Mouse (Mus musculus): ENCODE data around the gene Zfp687.
"Not testable (repeated sequence)": the region's sequence is repeated elsewhere in the genome, so short reads cannot be mapped to it uniquely, and the experiment has no call there.

The Zfp687 gene

DNA sequence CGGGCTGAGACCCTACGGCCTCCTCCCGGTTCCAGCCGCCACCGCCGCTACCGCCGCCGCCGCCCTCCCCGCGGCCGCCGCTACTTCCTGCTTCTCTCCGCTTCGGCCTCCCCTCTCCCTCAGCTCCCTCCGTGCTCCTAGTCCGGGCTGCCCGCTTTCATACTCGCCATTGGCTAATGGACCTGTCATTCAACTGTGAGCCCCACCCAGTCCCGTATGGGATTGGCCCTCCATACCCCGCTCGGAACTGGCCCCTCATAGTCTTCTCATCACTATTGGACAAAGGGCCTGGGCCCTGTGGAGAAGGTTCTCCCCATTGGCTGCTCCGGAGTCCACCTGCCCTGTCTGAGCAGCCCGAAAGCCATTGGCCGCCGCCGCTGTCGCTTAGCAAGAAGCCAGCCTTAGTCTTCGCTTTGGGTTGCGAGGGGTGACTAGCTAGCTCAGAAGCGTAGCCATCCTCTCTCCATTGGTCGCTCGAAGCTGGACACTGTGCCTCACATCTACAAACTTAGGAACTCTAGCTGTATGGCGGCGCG, at the start of gene Zfp687:
Zfp687 (minus strand) TSS at position 112 of the 536 bp plus-strand sequence.
- DNase-seq (ENCODE audit: low read depth, low spot score) = peak; percentile 98

DNA sequence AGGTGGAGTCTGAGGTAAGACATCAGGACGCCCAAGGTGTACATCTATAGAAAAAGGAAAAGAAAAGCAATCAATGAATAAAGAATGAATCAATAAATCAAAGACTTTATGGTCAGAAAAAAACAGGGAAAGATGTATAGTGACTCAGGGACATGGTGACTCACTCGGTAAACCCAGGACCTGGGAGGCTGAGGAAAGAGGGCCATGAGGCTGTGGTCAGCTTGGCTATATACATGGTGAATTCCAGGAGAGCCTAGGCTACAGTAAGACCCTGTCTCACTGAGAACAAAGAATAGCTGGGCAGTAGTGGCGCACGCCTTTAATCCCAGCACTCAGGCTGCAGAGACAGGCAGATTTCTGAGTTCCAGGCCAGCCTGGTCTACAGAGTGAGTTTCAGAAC, 48.5 kb upstream of the Zfp687 start:
- no peak for DNase-seq (ENCODE audit: low read depth, low spot score)

DNA sequence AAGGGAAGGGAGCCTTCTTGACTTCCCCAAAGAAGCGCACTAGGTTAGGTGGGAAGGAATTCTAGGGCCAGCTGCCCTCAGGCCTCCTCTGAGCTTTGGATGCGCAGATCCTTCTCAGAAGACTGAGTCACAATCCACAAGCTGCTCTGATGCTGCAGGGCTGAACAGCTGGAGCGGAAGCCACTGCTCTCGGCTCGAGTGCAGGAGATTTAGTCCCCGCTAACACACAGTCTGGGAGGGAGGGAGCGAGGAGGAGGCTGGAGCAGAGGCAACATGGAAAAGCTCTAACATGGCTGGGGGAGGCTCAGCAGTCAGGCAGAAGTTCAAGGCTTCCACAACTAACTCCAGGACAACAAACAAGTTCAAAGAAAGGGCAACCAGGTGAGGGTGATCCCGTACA, 42.8 kb upstream of the Zfp687 start:
- no peak for DNase-seq (ENCODE audit: low read depth, low spot score)

DNA sequence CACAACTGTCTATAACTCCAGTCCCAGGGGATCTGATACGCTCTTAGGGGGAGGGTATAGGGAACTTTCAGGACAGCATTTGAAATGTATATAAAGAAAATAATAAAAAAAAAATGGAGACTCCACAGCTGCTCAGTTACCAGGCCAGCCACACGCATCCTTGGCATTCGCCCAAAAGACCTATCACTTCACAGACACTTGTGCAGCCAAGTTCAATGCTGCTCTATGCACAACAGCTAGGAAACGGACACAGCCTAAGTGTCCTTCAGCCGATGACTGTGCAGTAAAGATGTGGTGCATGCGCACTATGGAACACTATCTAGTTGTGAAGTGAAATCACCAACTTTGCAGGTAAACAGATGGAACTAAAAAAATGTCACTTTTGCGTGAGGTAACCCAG, 41.0 kb upstream of the Zfp687 start:
- no peak for DNase-seq (ENCODE audit: low read depth, low spot score)

DNA sequence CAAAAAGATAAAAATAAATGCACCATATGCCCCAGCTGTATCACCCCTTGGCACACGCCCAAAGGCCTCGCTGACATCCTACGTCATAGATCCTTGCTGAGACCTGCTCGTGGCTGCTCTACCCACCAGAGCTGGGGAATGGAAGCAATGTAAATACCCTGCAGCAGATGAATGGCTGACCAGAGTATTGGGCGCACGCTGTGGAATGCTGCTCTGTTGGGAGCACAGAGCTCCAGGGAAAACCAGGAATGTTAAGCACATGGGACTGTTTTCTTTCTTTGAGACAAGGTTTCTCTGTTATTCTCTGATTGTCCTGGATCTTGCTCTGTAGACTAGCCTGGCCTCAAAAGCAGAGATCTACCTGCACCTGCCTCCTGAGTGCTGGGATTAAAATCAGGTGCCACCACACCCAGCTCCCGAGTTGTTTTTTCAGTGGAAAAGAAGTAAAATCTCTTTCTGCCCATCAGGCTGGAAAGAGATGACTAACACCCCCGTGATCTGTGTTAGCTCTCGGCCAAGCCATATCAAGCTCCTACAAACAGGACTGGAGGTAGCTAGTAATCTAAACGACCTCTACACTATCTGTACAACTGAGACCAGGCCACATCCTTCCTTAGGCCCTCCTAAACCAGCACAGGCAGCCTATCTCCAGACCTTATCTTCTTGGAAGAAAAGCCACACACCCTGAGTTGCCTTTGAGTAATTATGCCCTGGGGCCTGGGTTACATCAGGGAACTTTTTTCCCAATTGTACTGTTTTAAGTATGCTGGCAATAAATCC, 39.4 kb upstream of the Zfp687 start:
- no peak for DNase-seq (ENCODE audit: low read depth, low spot score)

DNA sequence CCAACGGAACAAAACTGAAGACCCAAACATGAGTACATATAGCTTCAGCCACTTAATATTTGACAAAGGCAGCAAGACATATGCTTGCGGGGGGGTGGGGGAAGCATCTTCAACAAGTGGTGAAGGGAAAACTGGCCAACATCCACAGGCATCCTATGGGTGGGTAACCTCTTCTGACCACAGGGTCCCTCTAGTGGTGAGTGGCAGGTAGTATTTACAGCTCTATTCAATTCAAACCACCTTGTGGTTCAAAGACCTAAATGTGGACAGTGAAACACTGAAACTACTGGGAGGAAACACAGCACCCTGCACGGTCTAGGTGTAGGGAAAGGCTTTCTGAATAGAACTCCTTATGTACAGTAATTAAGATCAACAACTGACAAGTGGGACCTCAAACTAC, 38.5 kb upstream of the Zfp687 start:
- no peak for DNase-seq (ENCODE audit: low read depth, low spot score)

DNA sequence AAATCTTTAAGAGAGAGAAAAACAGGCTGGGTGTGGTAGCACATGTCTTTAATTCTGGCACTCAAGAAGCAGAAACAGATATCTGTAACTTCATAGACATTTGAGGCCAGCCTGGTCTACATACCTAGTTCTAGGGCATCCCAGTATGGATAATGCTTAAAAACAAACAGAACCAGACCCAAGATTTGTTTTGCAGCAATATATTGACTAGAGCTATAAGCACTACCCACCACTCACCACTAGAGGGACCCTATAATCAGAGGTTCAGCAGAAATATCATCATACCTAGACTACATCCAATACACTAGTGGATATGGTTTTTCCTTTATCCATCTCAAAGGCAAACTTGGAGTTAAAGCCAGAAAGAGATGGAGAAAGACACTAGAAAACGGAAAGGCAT, 37.7 kb upstream of the Zfp687 start:
- DNase-seq (ENCODE audit: low read depth, low spot score) = peak; percentile 41

DNA sequence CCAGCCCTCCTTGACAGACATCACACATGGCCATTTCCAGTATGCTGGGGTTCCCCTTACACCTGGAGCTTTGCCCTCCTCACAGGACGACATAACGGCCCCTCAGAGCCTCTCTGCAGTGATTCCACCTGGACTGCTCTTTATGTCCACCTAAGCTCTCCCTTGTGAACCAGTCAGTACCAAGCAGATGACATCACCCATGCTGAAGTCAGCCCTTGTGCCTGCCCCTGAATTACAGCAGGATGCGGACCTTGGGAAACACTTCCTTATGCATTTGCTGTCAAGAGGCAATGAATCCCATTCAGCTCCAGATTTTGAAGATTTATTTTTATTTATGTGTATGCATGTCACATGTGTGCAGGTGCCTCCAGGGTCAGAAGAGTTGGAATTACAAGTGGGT, 32.7 kb upstream of the Zfp687 start:
- DNase-seq (ENCODE audit: low read depth, low spot score) = no peak

DNA sequence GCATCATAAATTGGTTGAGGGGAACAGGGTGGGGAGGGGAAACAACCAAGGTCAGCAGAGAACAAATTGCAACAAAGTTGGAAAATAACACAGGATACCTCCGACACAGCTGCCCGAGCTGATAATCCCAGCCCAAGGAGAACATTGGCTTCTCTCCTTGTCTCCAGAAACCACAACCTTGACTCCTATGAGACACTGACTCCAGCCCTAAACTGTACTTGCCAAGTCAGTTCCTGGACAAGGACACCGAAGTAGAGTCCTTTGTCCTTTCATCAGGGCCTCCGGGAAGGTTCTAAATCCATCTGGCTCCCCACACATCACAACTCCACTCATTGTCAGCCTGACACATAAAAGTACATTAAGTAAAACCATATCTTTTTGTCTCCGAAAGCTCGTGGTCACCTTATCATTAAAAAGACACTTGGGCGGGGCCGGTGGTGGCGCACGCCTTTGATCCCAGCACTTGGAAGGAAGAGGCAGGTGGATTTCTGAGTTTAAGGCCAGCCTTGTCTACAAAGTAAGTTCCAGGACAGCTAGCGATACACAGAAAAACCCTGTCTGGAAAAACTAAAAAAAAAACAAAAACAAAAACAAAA, 31.3 kb upstream of the Zfp687 start:
- no peak for DNase-seq (ENCODE audit: low read depth, low spot score)

DNA sequence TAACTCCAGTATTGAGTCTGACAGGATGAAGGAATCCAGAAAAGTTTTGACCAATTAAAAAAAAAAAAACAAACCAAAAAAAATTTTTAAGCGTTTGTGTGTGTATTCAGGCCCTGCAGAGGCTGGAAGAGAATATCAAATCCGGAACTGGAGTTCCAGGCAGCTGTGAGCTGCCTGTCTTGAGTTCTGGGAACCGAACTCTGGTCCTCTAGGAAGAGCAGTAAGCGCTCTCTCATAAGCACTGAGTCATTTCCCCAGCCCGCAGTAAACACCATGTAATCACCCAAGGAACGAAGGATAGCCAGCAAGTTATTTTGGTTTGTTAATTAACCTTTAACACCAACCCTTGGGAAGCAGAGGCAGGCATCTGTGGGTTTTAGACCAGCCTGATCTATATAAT, 28.0 kb upstream of the Zfp687 start:
- DNase-seq (ENCODE audit: low read depth, low spot score) = no peak

DNA sequence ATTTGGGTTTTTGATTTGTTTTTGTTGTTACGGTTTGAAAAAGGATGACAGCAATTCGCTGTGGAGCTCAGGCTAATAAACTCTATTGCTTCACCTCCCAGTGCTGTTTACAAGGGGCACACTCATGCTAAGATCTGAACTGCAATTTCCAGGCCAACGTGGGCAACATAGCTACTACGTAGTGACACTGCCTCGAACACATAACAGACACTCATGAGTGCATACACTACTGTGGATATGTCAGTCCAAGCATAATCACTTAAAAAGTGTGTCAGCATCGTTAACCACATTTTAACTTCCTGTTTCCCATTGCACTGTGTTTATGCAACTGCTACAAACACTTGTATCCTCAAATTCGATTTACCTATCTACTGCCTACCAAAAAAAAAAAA, 27.6 kb upstream of the Zfp687 start:
- DNase-seq (ENCODE audit: low read depth, low spot score) = no peak

DNA sequence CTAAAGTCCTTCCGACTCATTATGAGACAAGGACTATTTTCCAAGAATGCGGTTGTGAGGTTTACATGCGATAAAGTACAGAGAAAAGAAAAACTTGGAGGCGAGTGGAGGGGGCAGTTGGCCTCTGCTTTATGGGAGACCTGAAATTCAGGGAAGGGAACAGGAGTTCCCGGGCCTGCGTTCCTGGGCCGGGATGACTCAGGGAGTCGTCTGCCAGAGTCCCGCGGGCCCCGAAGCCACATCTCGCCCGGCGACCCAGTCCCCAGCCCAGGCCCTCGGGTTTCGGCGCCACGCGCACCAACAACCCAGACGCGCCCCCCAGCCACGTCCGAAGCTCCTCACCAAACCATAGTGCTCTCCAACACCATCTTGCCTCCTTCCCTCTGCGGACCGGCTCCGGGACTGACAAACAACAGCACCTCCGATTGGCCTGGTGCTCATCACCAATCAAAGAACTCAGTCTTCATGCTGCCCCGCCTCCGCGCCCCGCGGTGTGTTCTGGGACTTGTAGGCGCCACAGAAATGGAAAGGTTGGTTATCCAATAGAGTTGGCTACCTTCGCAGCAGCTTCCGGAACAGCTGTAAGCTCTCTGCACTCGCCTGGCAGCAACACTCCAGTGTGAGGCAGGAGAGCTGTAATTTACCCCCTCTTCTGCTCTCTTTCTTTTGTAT, 27.1 kb upstream of the Zfp687 start, which contains the start of gene Psmd4:
Psmd4 (minus strand) TSS at position 449 of the 672 bp plus-strand sequence.
- DNase-seq (ENCODE audit: low read depth, low spot score) = peak; percentile 96

DNA sequence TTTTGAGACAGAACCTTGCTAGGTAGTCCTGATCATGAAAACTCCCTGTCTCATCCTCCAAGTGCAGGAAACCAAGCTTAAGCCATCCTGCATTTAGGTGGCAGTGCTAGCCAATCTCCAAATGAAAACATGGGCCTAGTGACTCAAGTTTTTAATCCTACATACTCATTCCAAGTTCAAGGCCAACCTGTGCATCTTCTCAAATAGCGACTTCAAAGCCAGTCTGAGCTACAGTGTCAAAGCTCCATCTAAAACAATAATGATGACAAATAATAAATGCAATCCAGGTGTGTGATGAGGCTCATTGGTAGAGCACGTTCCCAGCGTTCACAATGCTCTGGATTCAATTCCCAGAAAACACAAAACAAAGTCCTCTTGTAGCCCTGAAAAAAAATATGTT, 26.4 kb upstream of the Zfp687 start:
- DNase-seq (ENCODE audit: low read depth, low spot score) = no peak

DNA sequence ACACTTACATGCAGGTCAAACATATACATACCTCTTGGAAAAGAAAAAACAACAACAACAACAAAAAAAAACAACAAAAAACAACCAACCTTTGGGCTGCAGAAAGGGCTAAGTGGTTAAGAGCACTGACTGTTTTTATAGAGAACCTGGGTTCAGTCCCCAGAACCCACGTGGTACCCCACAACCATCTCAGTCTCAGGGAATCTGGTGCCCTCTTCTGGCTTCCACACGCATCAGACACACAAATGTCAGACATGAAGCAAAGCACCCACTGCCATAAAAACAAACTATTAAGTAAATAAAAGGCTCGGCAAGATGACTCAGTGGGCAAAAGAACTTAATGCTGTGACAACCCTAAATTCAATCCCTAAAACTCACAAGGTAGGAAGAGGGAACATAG, 14.7 kb upstream of the Zfp687 start:
- no peak for DNase-seq (ENCODE audit: low read depth, low spot score)

DNA sequence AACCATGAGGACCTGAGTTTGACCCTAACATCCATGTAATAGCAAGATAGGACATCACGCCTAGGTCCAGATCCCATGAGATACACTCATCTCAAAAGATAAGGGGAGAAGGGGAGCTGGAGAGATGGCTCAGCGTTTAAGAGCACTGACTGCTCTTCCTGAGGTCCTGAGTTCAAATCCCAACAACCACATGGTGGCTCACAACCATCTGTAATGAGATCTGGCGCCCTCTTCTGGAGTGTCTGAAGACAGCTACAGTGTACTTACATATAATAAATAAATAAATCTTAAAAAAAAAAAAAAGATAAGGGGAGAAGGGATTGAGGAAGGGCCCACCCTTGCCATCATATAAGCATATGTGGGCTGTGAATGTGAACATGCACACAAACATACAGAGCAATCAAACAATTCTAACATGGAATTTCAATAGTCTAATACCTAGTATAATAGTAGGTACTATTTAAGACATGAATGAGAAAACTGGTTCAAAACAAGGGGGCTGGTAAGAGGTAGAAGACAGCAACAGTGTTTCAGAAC, 14.1 kb upstream of the Zfp687 start:
- not testable (repeated sequence) for DNase-seq (ENCODE audit: low read depth, low spot score)

DNA sequence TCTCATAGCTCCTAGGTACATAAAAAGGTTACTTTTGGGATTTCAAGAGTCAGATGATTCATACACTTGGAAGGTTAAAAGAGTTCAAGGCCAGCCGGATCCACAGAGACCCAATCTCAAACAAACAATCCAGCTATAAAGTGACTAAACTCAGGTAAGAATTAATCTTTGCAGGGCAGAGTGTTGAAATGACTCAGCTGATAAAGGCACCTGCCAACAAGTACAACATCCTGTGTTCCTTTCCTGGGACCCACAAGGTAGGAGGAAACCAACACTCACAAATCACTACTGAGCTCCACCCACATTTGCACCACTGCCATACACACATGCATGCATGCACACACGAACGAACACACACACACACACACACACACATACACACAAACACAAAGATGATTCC, 13.4 kb upstream of the Zfp687 start:
- DNase-seq (ENCODE audit: low read depth, low spot score) = no peak

DNA sequence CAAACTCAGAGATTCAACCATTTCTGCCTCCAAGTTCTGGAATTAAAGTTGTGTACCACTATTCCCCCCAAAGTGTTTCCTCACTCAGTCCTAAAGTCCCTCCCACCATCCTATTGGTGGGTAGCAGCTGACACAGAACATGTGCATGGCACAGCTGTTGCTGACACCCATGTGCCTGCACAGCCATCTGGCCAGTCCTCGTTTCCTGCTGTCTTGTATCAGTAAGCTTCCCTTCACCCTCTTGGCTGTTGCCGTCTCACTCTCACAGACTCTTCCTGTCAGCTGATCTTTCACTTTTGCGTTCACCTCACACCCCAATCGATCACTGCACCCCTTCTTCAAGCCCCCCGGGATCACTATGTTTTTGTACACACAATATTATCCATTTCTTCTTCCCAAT, 12.5 kb upstream of the Zfp687 start:
- DNase-seq (ENCODE audit: low read depth, low spot score) = no peak

DNA sequence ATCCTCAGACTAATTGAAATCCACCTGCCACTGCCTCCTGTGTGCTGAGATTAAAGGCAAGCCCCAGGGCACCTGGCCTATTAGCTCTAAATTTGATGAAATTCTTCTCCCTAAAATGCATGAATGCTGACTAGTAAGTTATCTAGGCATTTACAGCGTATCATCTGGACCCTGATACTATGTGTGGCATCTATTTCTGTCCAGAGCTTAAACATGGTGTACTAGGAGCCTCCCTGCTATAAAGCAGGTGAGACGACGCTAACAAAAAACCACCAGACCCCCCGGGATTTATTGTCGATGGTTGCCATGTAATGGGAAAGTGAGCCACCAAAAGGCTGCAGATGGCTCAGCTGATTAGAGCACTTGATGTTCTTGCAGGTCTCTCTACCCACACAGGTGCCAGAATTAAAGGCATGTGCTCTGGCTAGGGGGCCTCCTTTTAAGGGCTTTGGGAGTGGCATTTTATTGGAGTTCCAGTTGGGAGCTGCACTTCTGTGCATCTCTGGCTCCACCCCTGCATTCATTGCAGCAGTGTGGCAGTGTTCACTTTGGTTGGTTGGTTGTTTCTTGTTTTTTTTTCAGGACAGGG, 11.9 kb upstream of the Zfp687 start:
- no peak for DNase-seq (ENCODE audit: low read depth, low spot score)

DNA sequence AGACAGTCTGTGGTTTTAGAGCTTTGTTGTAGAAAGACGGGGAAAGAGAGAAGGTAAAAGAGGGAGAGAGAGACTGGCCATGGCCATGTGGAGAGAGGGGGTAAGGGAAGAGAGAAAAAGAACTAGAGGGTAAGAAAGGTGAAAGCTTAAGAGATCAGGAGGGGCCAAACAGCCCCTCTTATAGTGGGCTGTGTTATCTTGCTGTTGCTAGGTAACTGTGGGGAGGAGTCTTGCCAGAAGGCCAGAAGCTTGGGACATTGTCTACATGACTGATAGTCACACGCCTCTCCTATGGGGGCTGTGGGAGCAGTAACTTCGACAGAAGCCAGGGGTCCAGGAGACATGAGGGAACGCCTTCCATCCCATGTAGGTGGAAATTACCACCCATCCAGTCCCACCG, 10.0 kb upstream of the Zfp687 start:
- no peak for DNase-seq (ENCODE audit: low read depth, low spot score)

DNA sequence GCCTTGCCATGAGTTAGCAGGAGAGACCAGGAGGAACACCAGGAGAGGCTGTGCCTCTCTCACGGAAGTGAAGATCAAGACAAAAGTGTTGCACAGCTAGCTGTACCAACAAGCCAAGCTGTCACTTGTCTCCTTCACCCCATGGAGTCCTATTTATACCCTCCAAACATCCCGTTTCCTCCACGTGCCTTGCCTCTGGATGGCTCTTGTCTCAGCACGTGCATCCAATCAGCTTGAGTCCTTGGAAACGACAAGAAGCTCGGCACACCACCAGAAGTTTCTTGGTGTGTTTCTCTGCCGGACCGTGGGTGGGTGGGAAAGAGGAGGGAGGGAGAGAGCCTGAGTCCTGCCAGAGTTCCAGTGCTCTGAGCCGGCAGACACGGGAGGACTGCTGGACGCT, 9.3 kb upstream of the Zfp687 start:
- no peak for DNase-seq (ENCODE audit: low read depth, low spot score)

DNA sequence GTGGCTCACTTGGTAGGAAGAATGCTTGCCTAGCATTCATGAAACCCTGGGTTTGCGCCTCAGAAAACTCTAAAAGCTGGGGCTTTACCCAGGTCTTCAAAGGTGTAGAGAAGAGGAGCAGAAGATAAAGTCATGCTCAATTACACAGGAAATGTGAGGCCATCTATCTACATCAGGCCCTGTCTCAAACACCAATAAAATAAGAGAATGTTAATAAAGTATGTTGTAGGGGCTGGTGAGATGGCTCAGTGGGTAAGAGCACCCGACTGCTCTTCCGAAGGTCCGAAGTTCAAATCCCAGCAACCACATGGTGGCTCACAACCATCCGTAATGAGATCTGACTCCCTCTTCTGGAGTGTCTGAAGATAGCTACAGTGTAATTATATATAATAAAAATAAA, 5.7 kb upstream of the Zfp687 start:
- not testable (repeated sequence) for DNase-seq (ENCODE audit: low read depth, low spot score)

DNA sequence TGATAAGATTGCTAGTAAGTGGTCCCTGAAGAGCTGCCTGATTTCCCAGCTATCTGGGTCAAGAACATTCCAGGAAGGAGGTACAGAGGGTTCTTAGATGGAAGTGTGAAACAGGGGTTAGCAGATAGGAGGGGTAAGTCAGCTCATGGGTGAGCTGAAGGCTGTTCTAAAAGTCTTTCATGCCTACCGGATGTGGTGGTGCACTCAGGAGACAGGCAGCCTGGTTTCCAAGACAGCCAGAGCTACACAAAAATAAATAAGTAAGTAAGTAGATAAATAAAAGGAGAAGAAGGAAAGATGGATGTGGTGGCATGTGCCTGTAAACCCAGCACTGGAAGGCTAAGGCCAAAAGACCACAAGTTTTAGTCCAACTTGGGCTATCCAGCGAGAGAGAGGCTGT, 3.5 kb upstream of the Zfp687 start:
- no peak for DNase-seq (ENCODE audit: low read depth, low spot score)

Data from embryo, embryonic 11.5 days (tissue).